Mouse (Mus musculus) liver, embryonic 14.5 days (tissue): ENCODE data around the gene 5430419D17Rik.

Experiments used
- CTCF ChIP-seq: IDR thresholded peaks from 2 replicates; pipeline ENCODE4 v1.5.1; 2016; ENCODE audit warnings: antibody characterized with exemption, low read depth, control low read depth
- EP300 ChIP-seq: IDR thresholded peaks from 2 replicates; pipeline ENCODE4 v1.6.1; 2016; ENCODE audit warnings: antibody characterized with exemption, low read depth

DNA sequence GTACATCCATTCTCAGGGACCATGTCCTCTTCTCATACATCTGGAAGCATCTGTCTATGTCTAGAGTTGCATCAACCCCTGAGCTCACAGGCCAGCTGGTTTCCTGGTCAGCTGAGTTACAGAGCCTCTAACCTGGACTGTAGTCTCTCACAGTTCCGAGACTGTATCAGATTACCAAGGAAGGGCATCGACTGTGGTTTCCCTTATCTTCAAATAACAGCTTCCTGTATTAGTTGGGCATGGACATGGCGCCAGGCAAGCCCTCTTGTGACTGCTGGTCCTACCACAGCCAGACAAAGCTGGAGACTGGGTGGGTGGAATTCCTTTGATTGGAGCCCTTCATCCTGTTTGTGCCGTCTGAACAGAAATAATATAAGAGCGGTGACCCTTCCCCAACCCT is 21.2 kb upstream of the 5430419D17Rik start:
- no peak for TF ChIP-seq CTCF
- no peak for TF ChIP-seq EP300
